Mouse (Mus musculus): ENCODE measurements at regions not wholly inside any gene's neighbourhood (a gene's known extent, or its start where the extent isn't known, plus 50 kb on each side); places are given as distances from the start of the nearest gene placed in this dataset.
A peak's percentile ranks its signal among the peaks of the same experiment; 100 is the strongest.

- DNase-seq, result peak; percentile 67
These were observed 288.5 kb upstream of the Jmjd1c start for GRCm38 (mm10) chr10:66807261-66807968.

- DNase-seq, result no peak
These were observed 283.2 kb upstream of the Jmjd1c start for GRCm38 (mm10) chr10:66812515-66813260.

- DNase-seq, result no peak
These were observed 281.9 kb upstream of the Jmjd1c start for GRCm38 (mm10) chr10:66813850-66814564.

GRCm38 (mm10) chr10:66814565-66815201 lies 281.2 kb upstream of the Jmjd1c start:
- DNase-seq, result peak; percentile 85

DNA sequence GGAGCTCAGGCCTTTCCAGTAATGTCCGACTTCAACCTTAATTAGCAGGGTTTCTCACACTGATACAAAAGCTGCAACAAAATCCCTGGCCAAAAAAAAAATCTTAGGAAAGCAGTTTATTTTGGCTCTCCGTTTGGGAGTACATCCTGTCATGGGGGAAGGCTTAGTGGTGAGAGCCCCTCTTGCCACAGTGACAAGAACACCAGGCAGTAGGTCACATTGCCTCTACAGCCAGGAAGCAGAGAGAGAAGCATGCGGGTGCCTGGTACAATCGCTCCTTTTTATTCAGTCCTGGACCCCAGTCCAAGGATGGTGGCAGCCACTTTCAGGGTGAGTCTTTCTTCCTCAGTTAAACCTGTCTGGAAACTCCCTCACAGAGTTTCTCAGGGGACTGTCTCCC lies 280.0 kb upstream of the Jmjd1c start:
- DNase-seq, result no peak

DNA sequence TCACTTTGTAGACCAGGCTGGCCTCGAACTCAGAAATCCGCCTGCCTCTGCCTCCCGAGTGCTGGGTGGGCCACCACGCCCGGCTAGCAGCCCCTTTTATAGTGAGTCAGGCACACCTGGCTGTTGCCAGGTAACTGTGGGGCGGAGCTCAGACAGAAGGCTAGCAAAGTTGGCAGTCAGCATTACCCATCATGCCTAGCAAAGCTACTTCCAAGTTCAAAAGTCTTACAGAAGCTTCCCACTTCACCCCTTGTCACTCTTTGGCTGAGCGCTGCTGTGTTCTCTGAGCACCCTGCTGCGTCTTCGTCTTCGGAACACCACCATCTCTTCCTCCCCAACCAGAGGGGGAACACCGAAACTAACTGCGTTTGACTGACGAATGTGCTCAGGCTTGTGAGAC lies 279.1 kb upstream of the Jmjd1c start:
- no peak for DNase-seq

- no peak for DNase-seq
These were observed 278.0 kb upstream of the Jmjd1c start for GRCm38 (mm10) chr10:66817876-66818275.

DNA sequence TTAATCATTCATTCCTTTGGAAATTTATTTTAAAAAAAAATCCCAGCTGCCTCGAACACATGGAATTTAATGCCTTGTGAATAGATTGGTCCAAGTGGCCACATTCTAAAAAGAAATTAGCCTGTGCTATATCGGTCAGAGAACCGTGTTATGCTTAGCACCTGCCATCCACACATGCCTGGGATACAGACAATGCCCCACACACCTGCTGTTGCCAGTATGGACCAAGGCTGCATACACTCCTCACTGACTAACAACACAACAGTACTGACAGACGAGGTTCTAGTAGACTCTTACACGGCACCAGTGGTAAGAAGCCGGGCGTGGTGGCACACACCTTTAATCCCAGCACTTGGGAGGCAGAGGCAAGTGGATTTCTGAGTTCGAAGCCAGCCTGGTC lies 276.4 kb upstream of the Jmjd1c start:
- DNase-seq, result no peak

DNA sequence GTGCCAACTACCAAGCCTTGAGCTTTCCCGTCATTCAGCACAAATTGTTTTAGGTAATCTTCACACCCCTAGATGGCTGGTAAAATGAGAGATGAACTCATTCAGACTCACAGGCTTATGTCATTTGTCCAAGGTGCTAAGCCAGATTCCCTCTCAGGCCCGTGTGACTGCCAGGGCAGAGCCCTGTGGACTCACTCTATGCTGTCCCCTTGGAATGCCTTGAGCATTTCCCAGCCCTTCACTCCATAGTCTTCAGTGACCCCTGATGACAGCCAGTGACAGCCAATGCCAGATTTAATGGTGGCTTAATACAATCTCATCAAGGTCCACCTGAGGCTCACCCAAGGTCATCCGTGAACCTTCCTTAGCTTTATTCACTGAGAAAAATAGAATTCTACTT lies 270.2 kb upstream of the Jmjd1c start:
- DNase-seq, result no peak

DNA sequence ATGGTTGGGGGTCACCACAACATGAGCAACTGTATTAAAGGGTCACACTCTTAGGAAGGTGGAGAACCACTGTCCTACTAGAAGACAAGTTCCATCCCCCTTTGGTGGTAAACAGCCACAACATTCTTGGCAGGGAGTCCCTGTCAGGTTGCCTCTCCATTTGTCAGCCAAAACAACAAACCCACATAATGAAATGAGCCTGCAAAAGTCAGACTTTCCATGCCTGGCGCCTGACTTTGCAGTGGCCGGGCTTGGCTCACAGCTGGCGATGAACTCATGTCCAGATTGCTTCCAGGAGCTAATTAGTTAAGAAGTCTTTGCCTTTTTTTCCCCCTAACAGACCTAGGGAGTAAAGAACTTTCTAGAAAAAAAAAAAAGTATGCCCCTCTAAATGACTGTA lies 269.6 kb upstream of the Jmjd1c start:
- DNase-seq, result peak; percentile 24

DNA sequence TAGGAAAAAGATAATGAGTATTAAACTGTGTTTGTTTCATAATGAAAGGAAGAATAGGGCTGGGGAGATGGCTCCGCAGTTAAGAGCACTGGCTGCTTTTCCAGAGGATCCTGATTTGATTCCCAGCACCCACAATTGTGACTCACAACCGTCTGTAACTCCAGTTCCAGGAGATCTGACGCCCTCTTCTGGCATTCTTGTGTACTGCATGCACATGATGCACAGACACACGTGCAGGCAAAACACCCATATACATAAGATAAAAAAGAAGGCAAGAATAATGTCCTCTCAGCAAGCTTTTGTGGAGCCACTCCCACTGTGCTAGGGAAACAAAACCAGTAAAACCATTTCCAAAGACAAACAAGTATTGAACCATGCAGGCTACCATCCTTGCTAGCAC lies 261.0 kb upstream of the Jmjd1c start:
- no peak for DNase-seq

- peak; percentile 26 for DNase-seq
These were observed 256.9 kb upstream of the Jmjd1c start for GRCm38 (mm10) chr10:66839058-66839457.

- no peak for DNase-seq
These were observed 252.7 kb upstream of the Jmjd1c start for GRCm38 (mm10) chr10:66843258-66843657.

GRCm38 (mm10) chr10:66848778-66849177 lies 247.1 kb upstream of the Jmjd1c start:
- no peak for DNase-seq

GRCm38 (mm10) chr10:66849681-66850080 lies 246.2 kb upstream of the Jmjd1c start:
- no peak for DNase-seq

GRCm38 (mm10) chr10:66850972-66851478 lies 244.9 kb upstream of the Jmjd1c start:
- DNase-seq, result no peak

GRCm38 (mm10) chr10:66851841-66852240 lies 244.1 kb upstream of the Jmjd1c start:
- no peak for DNase-seq

- DNase-seq, result no peak
These were observed 243.2 kb upstream of the Jmjd1c start for GRCm38 (mm10) chr10:66852708-66853107.

- peak; percentile 89 for DNase-seq
These were observed 242.7 kb upstream of the Jmjd1c start for GRCm38 (mm10) chr10:66853258-66853657.

DNA sequence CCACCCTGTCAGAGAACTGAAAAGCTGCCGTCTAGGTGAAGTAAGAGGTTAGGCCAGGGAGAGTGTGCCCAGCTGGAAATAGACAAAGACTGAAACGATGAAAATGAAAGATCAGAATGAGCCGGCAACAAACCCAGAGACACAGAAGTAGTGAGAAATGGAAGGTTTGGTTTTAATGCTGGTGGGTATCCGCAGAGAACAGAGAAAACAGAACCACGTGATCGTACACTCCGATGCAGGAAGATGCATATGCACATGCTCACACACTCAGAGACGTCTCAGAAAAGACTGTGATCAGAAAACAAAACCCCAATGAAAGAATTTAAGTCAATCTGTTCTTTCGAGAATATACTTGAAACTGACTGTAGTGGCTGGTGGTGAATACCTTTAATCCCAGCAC lies 241.0 kb upstream of the Jmjd1c start:
- DNase-seq, result no peak

DNA sequence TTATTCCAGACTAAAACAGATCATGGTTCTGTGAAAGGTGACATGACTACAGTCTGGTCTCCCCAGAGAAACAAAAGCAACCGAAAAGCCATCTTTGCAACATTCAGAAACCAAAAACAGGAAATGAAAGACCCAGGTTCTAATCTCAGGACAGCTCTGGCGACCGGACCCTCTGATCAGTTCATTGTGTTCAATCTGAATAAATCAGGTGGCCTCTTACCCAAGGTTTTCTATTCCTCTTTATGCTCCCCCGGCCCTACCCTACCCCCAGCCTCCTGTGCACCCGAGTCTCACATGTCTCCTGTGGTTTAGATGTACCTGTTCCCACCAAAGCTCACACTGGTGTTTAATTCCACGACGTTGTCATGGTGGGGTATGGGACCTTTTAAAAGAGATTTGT lies 238.6 kb upstream of the Jmjd1c start:
- DNase-seq, result no peak

- DNase-seq, result peak; percentile 25
These were observed 234.5 kb upstream of the Jmjd1c start for GRCm38 (mm10) chr10:66861421-66861820.
